Mouse (Mus musculus) lung, postnatal 10 days (tissue): ENCODE results near the gene Sh3bp4.

Experiments
- DNase-seq: peaks from one replicate; pipeline ENCODE4 v3.0.0; 2021

Gene Sh3bp4

GRCm38 (mm10) chr1:89071371-89072142 is 1.3 kb downstream of the Sh3bp4 start:
- DNase-seq, result no peak

DNA sequence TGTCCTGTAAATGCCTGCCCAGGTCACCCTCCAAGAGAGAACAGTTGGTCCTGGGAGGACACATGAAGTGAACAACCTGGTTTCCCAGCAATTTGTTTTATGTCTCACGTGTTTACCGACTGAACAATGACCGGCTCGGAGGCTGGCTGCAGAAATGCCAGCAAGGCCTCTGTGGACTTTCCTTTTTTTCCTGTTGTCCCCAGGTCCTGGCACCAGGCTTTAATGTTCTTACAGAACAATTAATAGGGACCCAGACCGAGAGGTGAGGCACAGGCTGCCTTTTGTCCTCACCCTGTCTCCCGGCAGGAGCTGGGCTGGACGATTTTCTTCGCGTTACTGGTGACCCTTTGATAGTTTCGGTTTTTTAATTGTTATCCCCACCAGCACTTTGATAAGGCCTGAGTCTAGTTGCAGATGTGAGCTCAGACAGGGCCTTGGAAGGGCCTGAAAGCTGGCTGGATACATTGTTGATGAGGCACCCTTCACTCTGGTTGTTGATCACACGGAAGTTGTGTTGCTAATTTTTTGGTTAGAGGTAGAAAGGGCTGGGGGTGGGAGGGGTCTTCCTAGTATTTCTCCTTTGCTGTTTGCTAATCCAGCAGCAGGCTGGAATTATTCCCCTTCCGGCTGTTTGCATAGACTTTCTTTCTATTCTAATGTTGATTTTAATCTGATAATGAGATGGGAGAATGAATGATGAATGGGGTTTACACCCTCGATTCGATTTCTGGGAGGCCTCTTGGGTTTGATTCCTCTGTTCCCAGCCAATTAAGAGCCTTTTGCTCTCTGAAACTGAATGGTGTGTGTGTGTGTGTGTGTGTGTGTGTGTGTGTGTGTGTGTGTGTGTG is 2.2 kb downstream of the Sh3bp4 start:
- DNase-seq, result no peak

- DNase-seq, result no peak
Observed at GRCm38 (mm10) chr1:89073291-89073846, 3.2 kb downstream of the Sh3bp4 start.

DNA sequence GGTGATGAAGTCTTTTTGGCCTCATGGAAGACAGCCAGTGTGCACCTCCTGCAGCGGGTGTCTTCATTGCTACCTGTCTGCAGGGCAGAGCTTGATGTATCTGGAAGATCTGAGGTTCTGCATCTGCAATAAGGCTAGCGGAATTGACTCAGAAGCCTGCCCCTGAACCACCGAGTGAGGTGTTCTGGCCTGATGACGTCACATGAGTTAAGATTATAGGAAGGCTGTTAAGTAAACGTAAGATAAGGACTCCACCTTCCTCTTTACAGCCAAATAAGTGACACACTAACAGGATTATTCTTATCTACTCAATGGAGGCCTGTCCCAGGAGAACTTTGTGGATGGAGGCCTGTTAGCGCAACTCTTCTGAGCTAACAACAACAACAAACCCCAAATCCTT is 4.5 kb downstream of the Sh3bp4 start:
- DNase-seq, result no peak

- DNase-seq, result no peak
Observed at GRCm38 (mm10) chr1:89075120-89075519, 4.9 kb downstream of the Sh3bp4 start.

GRCm38 (mm10) chr1:89076777-89077176 is 6.6 kb downstream of the Sh3bp4 start:
- no peak for DNase-seq

DNA sequence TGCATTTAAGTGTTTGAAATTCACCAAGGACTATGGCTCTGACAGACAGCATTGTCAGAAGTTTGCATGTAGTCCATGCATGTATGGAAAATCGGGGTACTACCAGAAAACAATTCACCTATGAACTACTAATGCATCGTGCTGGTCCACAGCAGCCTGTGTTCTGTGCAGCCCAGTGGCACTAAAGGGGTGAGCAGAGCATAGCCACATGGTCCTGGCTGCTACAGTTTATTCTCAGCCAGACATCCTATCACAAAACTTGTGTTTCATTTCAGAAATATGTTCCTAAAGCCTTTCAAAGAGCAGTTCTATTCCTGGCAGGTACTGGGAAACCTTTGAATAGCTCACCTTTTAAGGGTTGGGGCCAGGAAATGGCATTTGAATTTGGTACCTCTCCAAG is 8.0 kb downstream of the Sh3bp4 start:
- no peak for DNase-seq

DNA sequence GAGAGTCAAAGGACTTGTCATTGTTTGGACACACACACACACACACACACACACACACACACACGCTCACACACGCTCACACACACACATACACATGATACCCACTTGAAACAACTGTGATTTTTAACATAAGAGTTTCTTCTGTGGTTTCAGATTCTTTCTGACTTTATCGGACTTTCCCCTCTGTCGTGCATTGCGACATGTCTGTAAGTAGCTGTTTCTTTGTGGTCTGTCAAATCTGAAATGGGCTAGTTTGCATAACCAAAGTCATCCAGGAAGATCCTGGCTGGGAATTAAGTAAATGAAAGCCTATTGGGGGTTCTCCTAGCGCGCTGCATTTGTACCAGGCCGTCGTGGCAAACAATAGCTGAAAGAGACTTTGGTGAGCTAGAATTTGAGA is 8.5 kb downstream of the Sh3bp4 start:
- DNase-seq, result no peak

GRCm38 (mm10) chr1:89079239-89079638 is 9.0 kb downstream of the Sh3bp4 start:
- DNase-seq, result no peak

- DNase-seq, result no peak
Observed at GRCm38 (mm10) chr1:89080371-89080770, 10.2 kb downstream of the Sh3bp4 start.

DNA sequence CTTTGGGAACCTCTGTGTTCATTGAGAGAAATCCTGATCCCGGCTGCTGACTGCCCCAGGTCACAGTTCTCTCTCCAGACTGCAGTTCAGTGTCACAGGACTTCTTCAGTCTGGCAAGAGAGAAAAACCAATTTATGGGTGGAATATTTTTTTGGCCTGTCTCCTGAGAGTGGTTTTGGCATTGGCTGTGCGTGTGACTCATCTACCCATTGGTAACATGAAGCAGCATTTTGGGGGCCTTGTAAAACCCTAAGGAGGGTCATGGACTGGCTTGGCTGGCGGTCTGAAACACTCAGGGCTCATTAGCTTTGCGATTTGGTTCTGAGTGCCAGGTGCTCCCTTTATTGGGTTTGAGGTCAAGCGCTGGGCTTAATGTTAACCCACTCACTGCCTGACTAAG is 10.6 kb downstream of the Sh3bp4 start:
- DNase-seq, result no peak

GRCm38 (mm10) chr1:89081371-89081770 is 11.2 kb downstream of the Sh3bp4 start:
- DNase-seq, result no peak

DNA sequence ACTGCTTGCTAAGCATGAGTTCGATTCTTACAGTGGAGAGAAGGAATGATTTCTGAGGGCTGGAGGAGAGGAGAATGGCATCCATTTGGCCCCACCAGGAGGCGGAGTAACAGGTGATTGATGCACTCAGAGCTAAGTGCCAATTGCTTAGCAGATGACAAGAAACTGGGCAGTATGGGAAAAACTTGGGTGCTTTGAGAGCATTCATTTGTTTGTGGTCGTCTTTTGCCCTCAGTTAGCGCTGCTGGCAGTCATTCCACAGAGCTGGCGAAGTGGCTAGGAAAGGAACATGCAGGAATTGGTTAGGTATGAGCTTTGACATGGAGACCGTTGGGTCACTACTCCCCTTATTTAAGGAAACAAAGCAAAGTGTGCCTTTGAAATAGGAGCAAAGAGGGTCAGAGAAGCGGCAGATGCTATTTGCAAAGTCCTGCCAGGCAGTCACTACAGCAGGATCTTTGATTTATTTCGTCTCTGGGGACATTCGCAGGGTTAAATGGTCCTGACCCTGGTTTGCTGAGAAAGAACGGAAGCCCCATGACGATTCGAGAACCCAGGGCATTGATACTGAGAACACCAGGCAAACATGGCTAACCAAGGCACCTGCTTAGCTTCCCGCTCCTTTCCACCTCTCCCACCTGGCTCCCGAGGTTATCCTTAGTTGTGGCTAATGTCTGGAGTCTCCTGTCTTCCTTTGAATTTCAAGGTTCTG is 12.1 kb downstream of the Sh3bp4 start:
- no peak for DNase-seq

DNA sequence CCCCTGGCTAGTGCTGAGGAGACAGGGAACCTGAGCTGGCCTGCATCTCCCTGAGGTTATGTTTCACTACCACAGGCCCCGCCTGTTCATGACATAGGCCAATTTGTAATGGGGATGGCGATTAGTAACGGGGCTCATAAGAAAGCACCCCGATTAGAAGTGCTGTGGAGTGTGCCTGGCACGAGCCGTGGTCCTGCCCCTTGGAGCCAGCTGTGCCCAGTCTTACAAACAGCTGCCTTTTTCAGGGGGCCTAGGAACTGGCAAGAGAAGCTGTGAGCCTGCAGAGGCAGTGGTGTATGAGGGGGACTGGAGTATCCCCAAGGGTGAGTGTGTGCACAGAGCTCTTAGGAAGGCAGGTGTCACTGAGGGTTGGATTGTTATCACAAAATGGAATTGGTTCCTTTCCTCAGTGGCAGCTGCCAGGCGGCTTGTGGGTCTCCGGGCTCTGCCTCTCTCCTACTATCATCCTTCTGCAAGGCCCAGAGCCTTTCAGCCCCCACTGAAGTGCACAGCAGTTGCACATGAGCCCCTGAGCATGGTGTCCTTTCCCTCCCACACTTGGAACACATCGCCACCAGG is 16.4 kb downstream of the Sh3bp4 start:
- DNase-seq, result no peak

DNA sequence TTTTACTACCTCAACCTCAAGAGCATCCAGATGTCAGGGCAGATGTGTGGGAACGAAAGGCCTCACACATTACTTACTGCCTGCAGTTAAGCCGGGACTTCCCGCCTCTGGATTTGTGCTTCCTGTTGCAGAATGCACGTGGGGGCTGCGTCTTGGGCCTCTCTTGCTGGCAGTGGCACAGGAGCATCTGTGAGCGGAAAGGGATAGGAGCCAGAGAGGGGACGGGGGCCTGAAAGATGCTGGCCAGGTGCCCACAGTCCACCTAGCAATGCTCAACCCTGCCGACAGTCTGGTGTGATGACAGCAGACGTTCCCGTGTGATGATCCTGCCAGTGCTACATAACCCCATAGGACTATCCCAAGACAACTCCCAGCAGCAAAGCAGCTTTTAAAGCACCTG is 17.9 kb downstream of the Sh3bp4 start:
- peak; percentile 32 for DNase-seq

DNA sequence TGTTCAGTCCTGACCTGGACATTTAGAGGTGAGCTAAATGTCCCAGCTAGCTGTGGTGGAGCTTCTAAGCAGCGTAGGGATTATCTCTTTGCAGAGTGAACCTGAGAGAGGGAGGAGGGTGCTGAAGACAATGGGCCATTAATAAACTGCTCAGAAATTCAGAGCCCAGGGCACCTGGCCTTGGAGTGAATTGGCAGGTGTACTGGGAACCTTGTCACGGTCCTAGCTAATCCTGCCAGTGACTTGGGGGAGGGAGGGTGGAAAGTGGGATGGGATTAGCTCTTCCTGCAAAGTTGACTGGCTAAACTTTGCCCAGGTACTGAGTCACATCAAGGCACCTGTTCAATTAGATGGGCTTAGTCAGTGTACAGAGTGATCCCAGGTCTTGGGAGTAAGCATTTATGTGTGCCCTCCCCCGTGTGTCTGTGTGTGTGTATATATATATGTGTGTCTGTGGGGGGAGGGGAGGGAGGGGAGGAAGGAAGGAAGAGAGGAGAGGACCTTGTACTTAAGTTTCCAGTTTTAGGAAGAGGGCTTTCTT is 18.6 kb downstream of the Sh3bp4 start:
- no peak for DNase-seq

- DNase-seq, result peak; percentile 42
Observed at GRCm38 (mm10) chr1:89089821-89090600, 19.8 kb downstream of the Sh3bp4 start.

- no peak for DNase-seq
Observed at GRCm38 (mm10) chr1:89090676-89091075, 20.5 kb downstream of the Sh3bp4 start.

GRCm38 (mm10) chr1:89092019-89092418 is 21.8 kb downstream of the Sh3bp4 start:
- no peak for DNase-seq

- DNase-seq, result peak; percentile 84
Observed at GRCm38 (mm10) chr1:89092442-89092991, 22.3 kb downstream of the Sh3bp4 start.

DNA sequence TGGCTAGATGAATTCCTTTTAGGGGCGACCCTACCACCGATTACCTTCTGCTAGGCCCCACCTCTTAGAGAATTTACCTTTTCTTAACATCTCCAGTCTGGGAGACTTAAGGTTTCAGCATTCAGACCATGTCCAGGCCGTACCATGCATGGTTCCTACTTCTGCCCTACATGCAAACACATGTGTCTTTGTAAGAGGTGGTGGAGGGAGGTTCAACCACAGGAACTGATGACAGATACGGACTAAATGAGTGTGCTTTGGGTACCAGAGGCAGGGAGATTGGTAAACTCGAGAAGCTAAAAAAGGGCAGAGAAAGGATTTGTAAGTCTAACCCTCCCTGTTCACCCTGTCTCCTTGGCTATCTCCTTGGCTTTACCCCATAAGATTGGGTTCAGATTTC is 23.5 kb downstream of the Sh3bp4 start:
- DNase-seq, result no peak
